Mouse (Mus musculus) E14TG2a.4 (cell line): ENCODE measurements around the gene Npr1.

Experiments
- CTCF ChIP-seq: conservative IDR thresholded peaks from 2 replicates; pipeline ENCODE4 v1.5.1; 2014; ENCODE audit warnings: low read length
- NANOG ChIP-seq: IDR thresholded peaks from 2 replicates; pipeline ENCODE4 v1.6.1; 2014; ENCODE audit warnings: borderline replicate concordance, low read length, mixed read lengths

- TF ChIP-seq CTCF (no peak), NANOG (no peak)
These were observed 483 bp downstream of the Npr1 start for GRCm38 (mm10) chr3:90465081-90465685.
